Mouse (Mus musculus) kidney, adult 2 months (tissue): ENCODE measurements at regions not wholly inside any gene's neighbourhood (a gene's known extent, or its start where the extent isn't known, plus 50 kb on each side); places are given as distances from the start of the nearest gene placed in this dataset.

Experiments used
- CTCF ChIP-seq: fragments of 200-500 bp; conservative IDR thresholded peaks from 2 replicates; pipeline ENCODE4 v1.5.1; 2011; ENCODE audit warnings: low read depth, mild to moderate bottlenecking, control low read depth, low read length, moderate library complexity, mixed read lengths; ENCODE audit not compliant: insufficient read depth, insufficient read length
- POLR2A ChIP-seq: fragments of 200-500 bp; IDR thresholded peaks from one replicate; pipeline ENCODE4 v1.6.1; 2011; ENCODE audit warnings: low read depth, low read length, control low read depth

GRCm38 (mm10) chr11:43348571-43348970, 77.5 kb downstream of the Pttg1 start:
- TF ChIP-seq POLR2A = no peak
- TF ChIP-seq CTCF = peak; percentile 91
